Mouse (Mus musculus) MEL (cell line): ENCODE measurements at regions not wholly inside any gene's neighbourhood (a gene's known extent, or its start where the extent isn't known, plus 50 kb on each side); places are given as distances from the start of the nearest gene placed in this dataset.
A peak's percentile ranks its signal among the peaks of the same experiment; 100 is the strongest.

ENCODE experiments used
- DNase-seq: peaks from one replicate; pipeline ENCODE4 v3.0.0; 2011; ENCODE audit warnings: low read depth, low spot score
- H3K27ac ChIP-seq: 2 replicates; pipeline ENCODE4 v1.5.1; 2012; ENCODE audit warnings: low read depth, mild to moderate bottlenecking, control low read depth, low read length, moderate library complexity; ENCODE audit not compliant: control insufficient read depth
- H3K27me3 ChIP-seq, 2 experiments: fragments of 150-350 bp in 1 of 2; sonication (generic) in 1 of 2; 2 replicates each; pipeline ENCODE4 v1.6.1; 2012; ENCODE audit warnings: low read length in 2 of 2, mild to moderate bottlenecking in 2 of 2, improper control_type of control experiment in 1 of 2, moderate library complexity in 1 of 2; ENCODE audit not compliant: insufficient read depth in 2 of 2, control insufficient read depth in 1 of 2
- H3K36me3 ChIP-seq, 2 experiments: 2 replicates each; pipeline ENCODE4 v1.6.1; 2012 to 2014; ENCODE audit warnings: low read length in 2 of 2, improper control_type of control experiment in 1 of 2, inconsistent platforms in 1 of 2, mild to moderate bottlenecking in 1 of 2; ENCODE audit not compliant: insufficient read depth in 2 of 2, control insufficient read depth in 1 of 2
- H3K4me1 ChIP-seq, 2 experiments: fragments of 150-350 bp in 1 of 2; sonication (generic) in 1 of 2; 2 replicates each; pipeline ENCODE4 v1.6.1; 2012; ENCODE audit warnings: low read length in 2 of 2, improper control_type of control experiment in 1 of 2, mild to moderate bottlenecking in 1 of 2; ENCODE audit not compliant: insufficient read depth in 2 of 2, control insufficient read depth in 1 of 2
- H3K4me3 ChIP-seq, 2 experiments: fragments of 150-350 bp in 1 of 2; sonication (generic) in 1 of 2; 2 replicates each; pipeline ENCODE4 v1.5.1; 2012; ENCODE audit warnings: low read depth in 2 of 2, low read length in 2 of 2, mild to moderate bottlenecking in 2 of 2, moderate library complexity in 2 of 2, control low read depth in 1 of 2, improper control_type of control experiment in 1 of 2; ENCODE audit not compliant: control insufficient read depth in 1 of 2, insufficient read depth in 1 of 2
- H3K79me2 ChIP-seq: 2 replicates; pipeline ENCODE4 v1.6.1; 2012; ENCODE audit warnings: mild to moderate bottlenecking, low read length, moderate library complexity; ENCODE audit not compliant: control insufficient read depth, poor library complexity, insufficient read depth
- H3K9ac ChIP-seq: 2 replicates; pipeline ENCODE4 v1.6.1; 2012; ENCODE audit warnings: low read depth, mild to moderate bottlenecking, control low read depth, low read length, moderate library complexity; ENCODE audit not compliant: control insufficient read depth, poor library complexity, severe bottlenecking
- H3K9me3 ChIP-seq: fragments of 150-350 bp; sonication (generic); replicated peaks from 2 replicates; pipeline ENCODE4 v1.6.1; 2012; ENCODE audit warnings: mild to moderate bottlenecking, low read length, improper control_type of control experiment, moderate library complexity; ENCODE audit not compliant: insufficient read depth
- EP300 ChIP-seq, 2 experiments: IDR thresholded peaks; 2 replicates each; pipeline ENCODE4 v1.6.1; 2011; ENCODE audit warnings: improper control_type of control experiment in 2 of 2, low read length in 2 of 2, low read depth in 1 of 2, mild to moderate bottlenecking in 1 of 2
- GATA1 ChIP-seq: IDR thresholded peaks from 2 replicates; pipeline ENCODE4 v1.6.1; 2011; ENCODE audit warnings: low read depth, low read length, improper control_type of control experiment
- RCOR1 ChIP-seq: IDR thresholded peaks from 2 replicates; pipeline ENCODE4 v1.6.1; 2012; ENCODE audit warnings: low read depth, mild to moderate bottlenecking, inconsistent platforms, low read length, improper control_type of control experiment
- TAL1 ChIP-seq: IDR thresholded peaks from 2 replicates; pipeline ENCODE4 v1.6.1; 2012; ENCODE audit warnings: mild to moderate bottlenecking, inconsistent platforms, low read length, moderate library complexity, mixed read lengths
- TCF12 ChIP-seq: IDR thresholded peaks from 2 replicates; pipeline ENCODE4 v1.6.1; 2014; ENCODE audit warnings: low read depth, mild to moderate bottlenecking, inconsistent platforms, low read length, improper control_type of control experiment, moderate library complexity
- ZKSCAN1 ChIP-seq: IDR thresholded peaks from 2 replicates; pipeline ENCODE4 v1.6.1; 2012; ENCODE audit warnings: low read depth, mild to moderate bottlenecking, inconsistent platforms, low read length, improper control_type of control experiment, moderate library complexity

- H3K79me2 ChIP-seq: no peaks in the 10 kb centered on the region
- TF ChIP-seq RCOR1 (peak; percentile 70), TAL1 (peak; percentile 29; the same call in 1 of the 2 replicates), GATA1 (peak; percentile 81), TCF12 (peak; percentile 66), ZKSCAN1 (no peak), EP300 (IDR thresholded peaks at IDR 0.05; ENCODE audit: low read depth in 1 of 2, low read length in 2 of 2) (peak; percentile 67 to 70)
- no peak overlapping the region for H3K9ac ChIP-seq
- no peak overlapping the region for H3K4me3 ChIP-seq
- peaks cover 10 to 15% of the 10 kb centered on the region in 2 experiments; a peak in 3 of 4 replicates for H3K4me1 ChIP-seq
- H3K9me3 ChIP-seq: no peaks in the 10 kb centered on the region
- H3K36me3 ChIP-seq: peaks cover 0 to 21% of the 10 kb centered on the region in 2 experiments; a peak in 2 of 4 replicates
- H3K27me3 ChIP-seq: no peaks in the 10 kb centered on the region
- no peak overlapping the region; the same call in 1 of the 2 replicates for H3K27ac ChIP-seq
- DNase-seq: peak; percentile 41
These were observed 706.6 kb upstream of the Htr2c start for GRCm38 (mm10) chrX:146255755-146256154.
